Mouse (Mus musculus) kidney, postnatal 0 days (tissue): ENCODE measurements at regions not wholly inside any gene's neighbourhood (a gene's known extent, or its start where the extent isn't known, plus 50 kb on each side); places are given as distances from the start of the nearest gene placed in this dataset.
A peak's percentile ranks its signal among the peaks of the same experiment; 100 is the strongest.

ENCODE experiments used
- ATAC-seq: fragments of 200-750 bp; cut with Nextera tagmentation; replicated peaks from 2 replicates; pipeline ENCODE4 v1.8.0; 2017; ENCODE audit warnings: low read depth, moderate number of reproducible peaks, moderate TSS enrichment, moderate library complexity; ENCODE audit not compliant: low FRiP score
- DNase-seq: peaks from one replicate; pipeline ENCODE4 v3.0.0-alpha.2; 2016; ENCODE audit warnings: low spot score
- H3K27ac ChIP-seq: fragments of 300-500 bp; sonication (generic); 2 replicates; pipeline ENCODE4 v1.5.1; 2014; ENCODE audit warnings: mild to moderate bottlenecking
- H3K27me3 ChIP-seq: fragments of 300-500 bp; sonication (generic); 2 replicates; pipeline ENCODE4 v1.6.1; 2014; ENCODE audit warnings: low read length, mixed read lengths; ENCODE audit not compliant: insufficient read depth
- H3K36me3 ChIP-seq: fragments of 300-500 bp; sonication (generic); 2 replicates; pipeline ENCODE4 v1.6.1; 2014; ENCODE audit warnings: low read length, mixed read lengths; ENCODE audit not compliant: insufficient read depth
- H3K4me1 ChIP-seq: fragments of 300-500 bp; sonication (generic); replicated peaks from 2 replicates; pipeline ENCODE4 v1.6.1; 2014; ENCODE audit warnings: antibody characterized with exemption, low read length, mixed read lengths; ENCODE audit not compliant: insufficient read depth
- H3K4me2 ChIP-seq: fragments of 300-500 bp; sonication (generic); 2 replicates; pipeline ENCODE4 v1.6.1; 2014; ENCODE audit warnings: mild to moderate bottlenecking, low read length, moderate library complexity, mixed read lengths
- H3K4me3 ChIP-seq: fragments of 300-500 bp; sonication (generic); replicated peaks from 2 replicates; pipeline ENCODE4 v1.5.1; 2014; ENCODE audit warnings: low read depth, low read length
- H3K9ac ChIP-seq: fragments of 300-500 bp; sonication (generic); 2 replicates; pipeline ENCODE4 v1.6.1; 2014; ENCODE audit warnings: low read depth, low read length
- H3K9me3 ChIP-seq: fragments of 300-500 bp; sonication (generic); replicated peaks from 2 replicates; pipeline ENCODE4 v1.6.1; 2016; ENCODE audit warnings: low read length, inconsistent platforms, mixed read lengths
- CTCF ChIP-seq: IDR thresholded peaks from 2 replicates; pipeline ENCODE4 v1.5.1; 2016; ENCODE audit warnings: antibody characterized with exemption, low read depth, mild to moderate bottlenecking, moderate library complexity
- WGBS: fragments of 180-500 bp; shearing (Covaris S2); extraction: QIAGEN DNeasy Blood & Tissue Kit; methylation state at CpG from one replicate; pipeline ENCODE4 v1.1.7; 2014; 5-methylcytosine and 5-hydroxymethylcytosine counted together

DNA sequence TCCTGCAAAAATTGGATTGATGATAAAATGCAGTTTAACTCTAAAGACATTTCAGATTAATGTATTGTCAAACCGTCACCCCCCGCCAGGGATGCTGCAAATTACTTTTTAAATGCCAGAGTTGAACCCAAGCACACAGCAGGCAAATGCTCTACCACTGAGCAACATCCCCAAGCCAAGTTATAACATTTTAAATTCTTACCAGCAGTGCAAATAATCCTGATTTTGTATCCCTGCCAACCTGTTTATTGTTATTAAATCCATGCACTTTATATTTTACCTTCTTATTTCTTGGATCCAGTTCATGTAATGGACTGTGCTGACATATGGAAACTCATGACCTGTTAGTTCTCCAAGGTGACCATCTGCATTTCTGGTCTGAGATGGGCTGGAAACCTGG lies 161.3 kb downstream of the Plpp3 start:
- DNase-seq (no peak), ATAC-seq (no peak)
- Histone ChIP-seq H3K4me2 (no peak overlapping the region), H3K9me3 (no peaks in the 10 kb centered on the region), H3K27ac (no peak overlapping the region), H3K4me1 (no peaks in the 10 kb centered on the region), H3K36me3 (no peaks in the 10 kb centered on the region), H3K9ac (no peak overlapping the region), H3K27me3 (no peaks in the 10 kb centered on the region), H3K4me3 (no peak overlapping the region)
- 88% methylated on average over 2 of the region's 2 CpGs for WGBS
- no peak for TF ChIP-seq CTCF

DNA sequence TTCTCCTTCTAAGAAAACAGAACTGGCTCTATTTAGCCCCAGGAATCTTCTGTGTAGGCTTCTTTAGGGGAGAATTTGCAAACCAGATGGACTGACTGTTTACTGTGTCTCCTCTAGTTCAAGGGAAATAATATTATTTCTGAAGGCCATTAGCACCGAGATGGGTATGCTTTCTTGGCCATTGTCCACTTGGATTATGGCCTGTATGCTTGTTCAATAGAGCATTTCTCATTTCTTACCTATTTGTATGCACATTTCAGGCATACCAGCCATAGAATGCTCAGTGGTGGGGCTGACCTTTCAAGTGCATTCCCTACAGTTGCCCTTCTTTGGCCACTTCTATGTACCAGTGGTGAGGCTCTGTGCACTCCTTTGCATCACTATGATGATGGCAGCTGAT lies 166.3 kb downstream of the Plpp3 start:
- H3K9ac ChIP-seq = no peak overlapping the region
- WGBS = 70% methylated on average over 1 of the region's 1 CpGs
- H3K4me3 ChIP-seq = no peak overlapping the region
- DNase-seq = no peak
- H3K27me3 ChIP-seq = no peaks in the 10 kb centered on the region
- H3K4me2 ChIP-seq = no peak overlapping the region
- H3K36me3 ChIP-seq = no peaks in the 10 kb centered on the region
- H3K9me3 ChIP-seq = no peaks in the 10 kb centered on the region
- no peak overlapping the region for H3K27ac ChIP-seq
- TF ChIP-seq CTCF = no peak
- no peak for ATAC-seq
- peaks cover 5% of the 10 kb centered on the region; the same call in 1 of the 2 replicates for H3K4me1 ChIP-seq

DNA sequence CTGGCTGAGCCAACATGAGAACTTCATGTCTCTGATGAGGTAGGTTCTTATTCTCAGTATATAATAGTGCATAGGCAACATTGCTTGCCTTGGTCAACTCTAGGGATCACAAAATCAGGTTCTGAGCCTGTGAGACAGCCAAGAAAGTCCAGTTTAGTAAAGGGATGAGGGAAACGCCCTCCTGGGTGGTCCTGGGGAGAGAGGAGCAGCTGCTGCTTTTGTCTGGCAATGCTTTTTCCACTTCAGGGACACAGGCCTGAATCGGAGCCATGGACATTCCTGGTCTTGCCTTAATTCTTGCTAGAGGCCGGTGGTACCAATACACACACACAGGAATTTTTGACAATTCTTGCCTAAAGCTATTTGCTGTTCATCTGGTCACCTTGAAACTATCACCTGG lies 169.8 kb downstream of the Plpp3 start:
- no peaks in the 10 kb centered on the region for H3K36me3 ChIP-seq
- 85% methylated on average over 3 of the region's 3 CpGs for WGBS
- no peak overlapping the region for H3K4me2 ChIP-seq
- no peak overlapping the region for H3K27ac ChIP-seq
- no peak for DNase-seq
- no peaks in the 10 kb centered on the region for H3K9me3 ChIP-seq
- no peak for TF ChIP-seq CTCF
- H3K4me1 ChIP-seq = peaks cover 11% of the 10 kb centered on the region; the same call in 1 of the 2 replicates
- no peak for ATAC-seq
- H3K27me3 ChIP-seq = no peaks in the 10 kb centered on the region
- H3K4me3 ChIP-seq = no peak overlapping the region
- no peak overlapping the region for H3K9ac ChIP-seq

DNA sequence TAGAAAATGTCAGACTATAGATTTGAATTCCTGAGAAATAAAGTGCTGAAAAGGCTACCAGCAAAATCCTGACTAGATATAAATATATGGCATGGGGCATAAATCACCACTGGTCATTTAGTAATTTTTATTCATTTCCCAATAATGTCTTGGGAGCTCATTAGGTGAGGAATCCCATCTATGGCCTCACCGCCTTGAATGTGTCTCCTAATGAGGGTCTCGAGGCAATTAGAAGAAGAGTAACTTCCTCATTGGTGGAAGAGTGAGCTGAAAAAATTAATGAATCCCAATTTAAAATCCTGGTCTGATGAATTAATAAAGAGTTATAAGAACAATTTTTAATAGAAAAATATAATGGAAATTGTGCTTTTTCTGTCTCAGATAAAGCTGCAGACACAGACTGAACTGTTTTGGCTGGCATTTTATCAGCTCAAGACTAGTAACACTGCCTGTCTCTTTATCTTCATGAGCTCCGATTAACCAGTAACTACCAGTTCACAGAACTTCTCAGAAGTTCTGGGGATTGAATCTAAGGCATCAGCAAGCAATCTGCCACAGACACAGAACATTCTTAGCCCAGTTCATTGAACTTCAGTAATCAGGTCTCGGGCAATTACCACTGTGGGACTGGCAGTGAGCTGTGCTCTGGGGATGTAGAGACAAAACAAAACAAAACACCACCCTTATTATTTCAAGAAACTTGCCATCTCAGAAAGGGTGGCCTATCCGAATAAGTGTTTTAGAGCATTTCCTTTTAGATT lies 170.7 kb downstream of the Plpp3 start:
- 73% methylated on average over 5 of the region's 5 CpGs for WGBS
- H3K27me3 ChIP-seq = no peaks in the 10 kb centered on the region
- peak overlapping the region; percentile 47; the same call in 1 of the 2 replicates for H3K27ac ChIP-seq
- no peak overlapping the region for H3K9ac ChIP-seq
- no peak overlapping the region for H3K4me2 ChIP-seq
- no peaks in the 10 kb centered on the region for H3K36me3 ChIP-seq
- H3K9me3 ChIP-seq = no peaks in the 10 kb centered on the region
- ATAC-seq (no peak), DNase-seq (no peak)
- peaks cover 11% of the 10 kb centered on the region; the same call in 1 of the 2 replicates for H3K4me1 ChIP-seq
- no peak overlapping the region for H3K4me3 ChIP-seq
- TF ChIP-seq CTCF = no peak

- Histone ChIP-seq H3K27ac (0 out of 2 replicates have a peak overlapping the region, but pooled peaks have one; percentile 47), H3K27me3 (no peaks in the 10 kb centered on the region), H3K4me2 (no peak overlapping the region), H3K9ac (no peak overlapping the region), H3K4me1 (peaks cover 7% of the 10 kb centered on the region; the same call in 1 of the 2 replicates), H3K36me3 (no peaks in the 10 kb centered on the region), H3K4me3 (no peak overlapping the region), H3K9me3 (no peaks in the 10 kb centered on the region)
- no peak for ATAC-seq
- WGBS = 50% methylated on average over 10 of the region's 10 CpGs
- no peak for TF ChIP-seq CTCF
- no peak for DNase-seq
These were observed 171.6 kb downstream of the Plpp3 start for GRCm38 (mm10) chr4:105328776-105329175.

DNA sequence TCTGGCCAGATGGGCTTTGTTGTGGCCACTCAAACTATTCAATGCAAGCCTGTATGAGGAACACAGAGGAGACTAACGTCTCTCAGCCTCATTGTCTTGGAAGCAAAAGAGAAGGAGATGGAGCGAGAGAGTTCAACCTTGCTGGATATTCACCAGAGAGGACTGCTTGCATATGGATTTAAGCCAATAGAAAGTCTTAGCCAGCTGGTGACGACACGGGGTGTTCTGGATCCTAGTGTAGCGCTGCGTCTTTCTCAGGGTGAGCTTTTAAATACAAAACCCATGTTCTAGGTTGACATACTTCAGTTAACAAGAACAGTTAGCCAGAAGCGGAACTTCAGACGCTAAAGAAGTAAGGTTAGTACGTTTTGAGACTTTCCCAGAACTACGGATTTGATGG lies 174.9 kb downstream of the Plpp3 start:
- TF ChIP-seq CTCF = no peak
- Histone ChIP-seq H3K27ac (no peak overlapping the region), H3K9me3 (no peaks in the 10 kb centered on the region), H3K4me1 (peaks cover 7% of the 10 kb centered on the region; the same call in 1 of the 2 replicates), H3K36me3 (no peaks in the 10 kb centered on the region), H3K4me2 (no peak overlapping the region), H3K9ac (no peak overlapping the region), H3K4me3 (no peak overlapping the region), H3K27me3 (no peaks in the 10 kb centered on the region)
- ATAC-seq (no peak), DNase-seq (no peak)
- WGBS = 80% methylated on average over 10 of the region's 10 CpGs

DNA sequence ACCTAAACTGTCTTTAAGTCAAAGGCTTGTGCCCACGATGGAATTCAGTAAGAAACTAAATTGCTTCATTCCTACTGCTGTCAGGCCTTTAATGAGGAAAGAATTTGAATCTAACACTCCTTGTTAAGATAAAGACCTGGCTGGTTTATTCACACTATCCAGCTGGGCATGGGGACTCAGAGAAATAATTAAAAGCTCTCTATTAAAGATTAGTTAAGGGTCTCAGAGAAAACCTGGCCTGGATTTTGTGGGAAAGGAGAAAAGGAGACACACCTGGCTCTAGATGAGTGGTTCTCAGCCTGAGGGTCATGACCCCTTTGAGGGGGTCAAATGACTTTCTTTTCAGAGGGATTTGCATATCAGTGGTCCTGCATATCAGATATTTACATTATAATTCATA lies 178.7 kb downstream of the Plpp3 start:
- Histone ChIP-seq H3K9ac (no peak overlapping the region), H3K4me2 (no peak overlapping the region), H3K36me3 (no peaks in the 10 kb centered on the region), H3K27me3 (no peaks in the 10 kb centered on the region), H3K4me3 (no peak overlapping the region), H3K4me1 (no peaks in the 10 kb centered on the region), H3K9me3 (no peaks in the 10 kb centered on the region), H3K27ac (no peak overlapping the region)
- no peak for TF ChIP-seq CTCF
- ATAC-seq (no peak), DNase-seq (no peak)
- 15% methylated on average over 1 of the region's 1 CpGs for WGBS
